ENCODE assay signal across 8 mouse cellular contexts in genomic region chr2:163596057-163596872, GRCm38 (mm10). TPM values are rescaled to one million over a fixed set of nuclear protein-coding genes. Genes with fewer than 3 reads are reported as not detected.
DNase-seq lines count a peak whose midpoint lies in the region; ATAC-seq and TF ChIP-seq lines count a peak whose summit lies in the region.

No protein-coding gene starts in this region.

- H3K4me1 ChIP-seq in liver, adult 2 months (ENCODE audit: control insufficient read depth, insufficient read depth, low read length) = peaks cover 41% of the 10 kb centered on the region
- peaks cover 19% of the 10 kb centered on the region for H3K4me1 ChIP-seq in intestine, embryonic 16.5 days (ENCODE audit: control insufficient read depth, insufficient read depth, low read length)

- no peaks in the 10 kb centered on the region for H3K79me2 ChIP-seq in liver, adult 2 months (ENCODE audit: control insufficient read depth, insufficient read depth, low read length)

- no peak overlapping the region for H3K4me3 ChIP-seq in liver, adult 2 months (ENCODE audit: insufficient read depth, low read depth, low read length)
- H3K4me3 ChIP-seq in intestine, embryonic 16.5 days (ENCODE audit: low read length) = no peak overlapping the region

- H3K27me3 ChIP-seq in liver, adult 2 months (ENCODE audit: control insufficient read depth, insufficient read depth, low read length) = no peaks in the 10 kb centered on the region
- H3K27me3 ChIP-seq in intestine, embryonic 16.5 days (replicated peaks; ENCODE audit: control insufficient read depth, insufficient read depth, low read length) = no peaks in the 10 kb centered on the region

- H3K36me3 ChIP-seq in liver, adult 2 months (ENCODE audit: control insufficient read depth, insufficient read depth, low read length) = no peaks in the 10 kb centered on the region
- no peaks in the 10 kb centered on the region for H3K36me3 ChIP-seq in intestine, embryonic 16.5 days (ENCODE audit: control insufficient read depth, insufficient read depth, low read length)

- TF ChIP-seq POLR2A in liver, adult 2 months (IDR thresholded peaks at IDR 0.05; ENCODE audit: extremely low read depth, insufficient read depth, low read length) = no peak

- H3K4me2 ChIP-seq in intestine, embryonic 16.5 days (ENCODE audit: low read depth, low read length) = no peak overlapping the region

- no peak for TF ChIP-seq CTCF in liver, adult 2 months (IDR thresholded peaks at IDR 0.05; ENCODE audit: low read depth, low read length)

- WGBS in liver, adult 2 months = 9% methylated on average over 13 of the region's 13 CpGs
- 59% methylated on average over 13 of the region's 13 CpGs for WGBS in intestine, embryonic 16.5 days

- DNase-seq in liver, adult 2 months (ENCODE audit: extremely low read depth, low read depth, low spot score) = peak; percentile 94
- DNase-seq in liver = no peak
- peak; percentile 45 to 72 for DNase-seq in gastrocnemius, adult 8-10 months (ENCODE audit: low spot score in 2 of 2)
- DNase-seq in lung, postnatal 14 days = peak; percentile 82
- no peak for DNase-seq in right cerebral cortex, postnatal 14 days
- DNase-seq in layer of hippocampus, adult 18-20 months (ENCODE audit: low spot score in 2 of 2) = no peak
- no peak for DNase-seq in left cerebral cortex, adult 11 months (ENCODE audit: low spot score)

- H3K27ac ChIP-seq in liver, adult 2 months (replicated peaks; ENCODE audit: insufficient read depth, low read depth, low read length) = peak overlapping the region; percentile 99
- peak overlapping the region; percentile 78 for H3K27ac ChIP-seq in intestine, embryonic 16.5 days (ENCODE audit: low read length)

- H3K9me3 ChIP-seq in intestine, embryonic 16.5 days (ENCODE audit: control insufficient read depth, low read length) = no peaks in the 10 kb centered on the region

- ATAC-seq in intestine, embryonic 16.5 days = 0 out of 2 replicates have a peak, but pooled peaks have one; percentile 1

- peak overlapping the region; percentile 66 for H3K9ac ChIP-seq in liver, adult 2 months (ENCODE audit: low read depth, low read length)
- no peak overlapping the region for H3K9ac ChIP-seq in intestine, embryonic 16.5 days (ENCODE audit: low read depth, low read length)

RNA-seq across cellular contexts. Expression of gene Ttpal, which starts 5.8 kb away (rescaled TPM):
- total RNA-seq in liver, adult 2 months (2014; rRNA removed) = 9.3 and 9.7 TPM in 2 replicates
- polyA plus RNA-seq in liver, adult 2 months (2012; rRNA removed) = 8.1 and 12.4 TPM in 2 replicates
- 1 to 10 TPM; 3.1 to 5.2 (median 3.4) TPM for total RNA-seq in gastrocnemius, adult 8-10 months (2022)
- 22.2 and 22.9 TPM in 2 replicates for polyA plus RNA-seq in intestine, embryonic 16.5 days (2015; fragmentation: Nextera tagmentation; extraction: Ambion mirVana)
- 10 to 100 TPM; 51.4 to 53.1 TPM for total RNA-seq in layer of hippocampus, adult 18-20 months (2021)

RNA-seq across cellular contexts. Expression of gene Serinc3, which starts 48.7 kb away (rescaled TPM):
- total RNA-seq in liver, adult 2 months (2014; rRNA removed) = 123 TPM in 2 replicates
- 122 and 124 TPM in 2 replicates for polyA plus RNA-seq in liver, adult 2 months (2012; rRNA removed)
- 100 to 1,000 TPM in 3 of 4 experiments, 10 to 100 TPM in 1; 88.8 to 135 (median 117) TPM for total RNA-seq in gastrocnemius, adult 8-10 months (2022)
- 55.4 and 57.1 TPM in 2 replicates for polyA plus RNA-seq in intestine, embryonic 16.5 days (2015; fragmentation: Nextera tagmentation; extraction: Ambion mirVana)
- 100 to 1,000 TPM; 186 to 193 TPM for total RNA-seq in layer of hippocampus, adult 18-20 months (2021)

Comparison
In these comparisons a context has a peak if more than half of its experiments do, and no peak if none do; other contexts are left out.
1. DNase-seq: peak in liver, adult 2 months (single experiment), gastrocnemius, adult 8-10 months (2 of 2) and lung, postnatal 14 days (single experiment); none in liver (single experiment), right cerebral cortex, postnatal 14 days (single experiment), layer of hippocampus, adult 18-20 months (0 of 2) and left cerebral cortex, adult 11 months (single experiment).